Mouse (Mus musculus): ENCODE measurements around the gene Gstt3. TPM values are rescaled to one million over a fixed set of nuclear protein-coding genes. Genes with fewer than 3 reads are reported as not detected.

The Gstt3 gene
- 72.6 and 77.8 TPM in 2 replicates for polyA plus RNA-seq (2015; fragmentation: Nextera tagmentation; extraction: Ambion mirVana)

DNA sequence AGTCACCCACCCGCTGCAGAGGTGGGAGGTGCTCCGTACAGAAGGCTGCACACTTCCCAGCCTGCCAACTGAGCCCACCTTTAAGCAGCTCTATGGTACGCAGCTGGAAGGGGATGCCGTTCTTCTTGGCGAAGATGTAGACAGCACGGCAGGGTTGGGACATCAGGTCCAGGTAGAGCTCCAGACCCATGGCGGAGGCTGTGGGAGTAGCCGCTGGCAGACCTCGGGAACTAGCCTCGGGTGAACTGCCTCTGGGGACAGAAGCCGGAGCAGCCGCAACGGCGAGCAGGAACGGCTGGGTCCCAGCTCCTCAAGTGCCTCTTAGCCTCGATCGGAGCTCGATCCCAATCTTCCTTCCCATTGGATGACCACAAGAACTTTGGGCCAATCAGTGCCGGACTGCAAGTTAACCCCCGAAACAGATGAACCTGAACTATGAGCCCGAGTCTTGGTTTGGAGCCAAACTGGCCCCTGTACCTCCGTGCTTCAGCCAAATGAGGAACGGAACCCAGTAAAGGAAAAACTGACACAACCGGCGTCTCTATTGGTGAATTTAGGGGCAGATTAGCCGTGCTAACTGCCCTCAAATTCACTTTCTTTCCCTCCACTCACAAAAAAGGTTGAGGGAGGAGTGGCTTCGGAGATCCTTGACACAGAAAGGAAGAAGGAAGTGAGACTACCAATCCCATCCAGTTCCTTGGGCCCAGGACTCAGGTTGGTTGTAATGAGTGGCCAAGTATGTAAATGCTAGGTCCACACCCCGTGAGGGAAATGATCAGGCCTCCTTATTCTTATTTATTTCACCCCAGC lies at the start of gene Gstt3, which contains the start of gene Gm20441:
TSS of gene Gstt3 (minus strand) at position 646 of the 810 bp plus-strand sequence.
TSS of gene Gm20441 (minus strand) at position 186 of the 810 bp plus-strand sequence.
- H3K27me3 ChIP-seq (ENCODE audit: control insufficient read depth, insufficient read depth, low read length) = no peaks in the 10 kb centered on the region
- H3K27ac ChIP-seq (replicated peaks) = peak within 1 kb of the TSS; percentile 92
- peak; percentile 84 for DNase-seq (ENCODE audit: low spot score)
- H3K36me3 ChIP-seq (ENCODE audit: control insufficient read depth, insufficient read depth, low read length) = no peaks in the 10 kb centered on the region
- H3K4me1 ChIP-seq (replicated peaks; ENCODE audit: control insufficient read depth, insufficient read depth) = no peaks in the 10 kb centered on the region; the same call in 1 of the 2 replicates
- TF ChIP-seq CTCF (IDR thresholded peaks at IDR 0.05; ENCODE audit: low read depth) (no peak), EP300 (optimal IDR thresholded peaks at IDR 0.05) (no peak)
- H3K9me3 ChIP-seq (ENCODE audit: control insufficient read depth, low read length) = no peaks in the 10 kb centered on the region
- peak within 1 kb of the TSS; percentile 67 for H3K9ac ChIP-seq (ENCODE audit: low read length)
- peak within 1 kb of the TSS; percentile 57 for H3K4me3 ChIP-seq (ENCODE audit: low read depth, low read length)
- peak; percentile 94 for ATAC-seq (ENCODE audit: low FRiP score, low TSS enrichment)
- WGBS = 1% methylated on average over 28 of the region's 28 CpGs
- peak within 1 kb of the TSS; percentile 95 for H3K4me2 ChIP-seq (replicated peaks; ENCODE audit: low read depth)

DNA sequence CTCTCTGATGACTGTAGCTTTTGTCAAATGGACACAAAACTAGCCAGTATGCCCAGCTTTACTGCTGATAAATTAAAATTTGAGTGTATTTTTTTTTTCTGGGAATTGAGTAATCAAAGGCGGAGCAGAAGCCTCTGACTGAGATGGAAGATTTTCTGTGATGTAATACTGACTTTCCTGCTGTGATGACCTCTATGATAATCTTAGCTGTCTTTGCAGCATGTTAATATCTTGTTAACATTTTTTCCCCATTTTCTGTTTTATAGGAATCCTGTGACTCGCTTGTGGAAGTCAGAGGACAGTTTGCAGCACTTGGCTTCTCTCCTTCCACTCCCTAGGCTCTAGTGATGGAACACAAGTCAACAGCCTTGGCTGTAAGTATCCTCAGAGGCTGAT lies 49.1 kb upstream of the Gstt3 start:
- TF ChIP-seq EP300 (optimal IDR thresholded peaks at IDR 0.05) = no peak
- TF ChIP-seq CTCF (IDR thresholded peaks at IDR 0.05; ENCODE audit: low read depth) = no peak
- Histone ChIP-seq H3K9ac (ENCODE audit: low read length) (no peak overlapping the region), H3K4me1 (replicated peaks; ENCODE audit: control insufficient read depth, insufficient read depth) (peaks cover 2% of the 10 kb centered on the region; the same call in 1 of the 2 replicates), H3K36me3 (ENCODE audit: control insufficient read depth, insufficient read depth, low read length) (no peaks in the 10 kb centered on the region), H3K27ac (replicated peaks) (no peak overlapping the region), H3K9me3 (ENCODE audit: control insufficient read depth, low read length) (no peaks in the 10 kb centered on the region), H3K27me3 (ENCODE audit: control insufficient read depth, insufficient read depth, low read length) (no peaks in the 10 kb centered on the region), H3K4me3 (ENCODE audit: low read depth, low read length) (no peak overlapping the region), H3K4me2 (replicated peaks; ENCODE audit: low read depth) (no peak overlapping the region)
- 76% methylated on average over 2 of the region's 2 CpGs for WGBS
- DNase-seq (ENCODE audit: low spot score) (no peak), ATAC-seq (ENCODE audit: low FRiP score, low TSS enrichment) (no peak)

- Histone ChIP-seq H3K27me3 (ENCODE audit: control insufficient read depth, insufficient read depth, low read length) (no peaks in the 10 kb centered on the region), H3K4me3 (ENCODE audit: low read depth, low read length) (no peak overlapping the region), H3K4me2 (replicated peaks; ENCODE audit: low read depth) (no peak overlapping the region), H3K9ac (ENCODE audit: low read length) (no peak overlapping the region), H3K27ac (replicated peaks) (no peak overlapping the region), H3K4me1 (replicated peaks; ENCODE audit: control insufficient read depth, insufficient read depth) (peaks cover 2% of the 10 kb centered on the region; the same call in 1 of the 2 replicates), H3K9me3 (ENCODE audit: control insufficient read depth, low read length) (no peaks in the 10 kb centered on the region), H3K36me3 (ENCODE audit: control insufficient read depth, insufficient read depth, low read length) (no peaks in the 10 kb centered on the region)
- DNase-seq (ENCODE audit: low spot score) (no peak), ATAC-seq (ENCODE audit: low FRiP score, low TSS enrichment) (no peak)
- TF ChIP-seq CTCF (IDR thresholded peaks at IDR 0.05; ENCODE audit: low read depth) (no peak), EP300 (optimal IDR thresholded peaks at IDR 0.05) (no peak)
- 65% methylated on average over 2 of the region's 2 CpGs for WGBS
These were observed 48.5 kb upstream of the Gstt3 start for GRCm38 (mm10) chr10:75829529-75830274.

GRCm38 (mm10) chr10:75828500-75828931 lies 47.3 kb upstream of the Gstt3 start:
- Histone ChIP-seq H3K4me2 (replicated peaks; ENCODE audit: low read depth) (no peak overlapping the region), H3K9me3 (ENCODE audit: control insufficient read depth, low read length) (no peaks in the 10 kb centered on the region), H3K9ac (ENCODE audit: low read length) (no peak overlapping the region), H3K27me3 (ENCODE audit: control insufficient read depth, insufficient read depth, low read length) (no peaks in the 10 kb centered on the region), H3K4me3 (ENCODE audit: low read depth, low read length) (no peak overlapping the region), H3K36me3 (ENCODE audit: control insufficient read depth, insufficient read depth, low read length) (no peaks in the 10 kb centered on the region), H3K27ac (replicated peaks) (no peak overlapping the region), H3K4me1 (replicated peaks; ENCODE audit: control insufficient read depth, insufficient read depth) (0 out of 2 replicates have a peak, but pooled peaks cover 2% of the 10 kb centered on the region)
- TF ChIP-seq EP300 (optimal IDR thresholded peaks at IDR 0.05) (no peak), CTCF (IDR thresholded peaks at IDR 0.05; ENCODE audit: low read depth) (no peak)
- no peak for DNase-seq (ENCODE audit: low spot score)
- ATAC-seq (ENCODE audit: low FRiP score, low TSS enrichment) = no peak

DNA sequence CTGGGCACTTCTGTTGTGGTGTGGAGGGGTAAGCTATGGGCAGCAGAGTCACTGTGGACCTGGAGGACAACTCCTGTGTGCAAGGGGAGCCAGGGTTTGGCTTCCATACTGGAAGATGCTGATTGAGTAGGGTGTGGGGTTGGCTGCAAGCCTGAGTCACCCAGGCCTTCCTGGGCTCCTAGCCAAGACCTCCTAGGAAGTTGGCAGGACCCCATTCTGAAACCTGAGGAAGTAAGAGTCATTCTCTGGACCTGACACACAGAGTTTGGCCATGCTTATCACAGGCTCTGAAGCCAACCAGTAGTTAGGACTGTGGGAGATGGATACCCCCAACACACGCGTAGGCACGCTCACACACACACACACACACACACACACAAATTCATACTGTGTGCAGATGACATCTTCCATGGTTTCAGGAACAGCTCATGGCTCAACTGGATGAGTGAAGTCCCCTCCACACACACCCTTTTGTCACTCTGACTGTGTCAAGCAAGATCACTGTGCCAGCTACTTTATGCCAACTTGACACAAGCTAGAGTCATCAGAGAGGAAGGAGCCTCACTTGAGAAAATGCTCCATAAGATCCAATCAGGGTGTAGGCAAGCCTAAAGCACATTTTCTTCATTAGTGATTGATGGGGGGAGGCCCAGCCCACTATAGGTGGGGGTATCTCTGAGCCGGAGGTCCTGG lies 46.6 kb upstream of the Gstt3 start:
- TF ChIP-seq CTCF (IDR thresholded peaks at IDR 0.05; ENCODE audit: low read depth) = no peak
- no peak for TF ChIP-seq EP300 (optimal IDR thresholded peaks at IDR 0.05)
- H3K9me3 ChIP-seq (ENCODE audit: control insufficient read depth, low read length) = no peaks in the 10 kb centered on the region
- ATAC-seq (ENCODE audit: low FRiP score, low TSS enrichment) = peak; percentile 43
- H3K36me3 ChIP-seq (ENCODE audit: control insufficient read depth, insufficient read depth, low read length) = no peaks in the 10 kb centered on the region
- no peak overlapping the region for H3K9ac ChIP-seq (ENCODE audit: low read length)
- WGBS = 83% methylated on average over 4 of the region's 4 CpGs
- H3K4me3 ChIP-seq (ENCODE audit: low read depth, low read length) = no peak overlapping the region
- H3K27ac ChIP-seq (replicated peaks) = no peak overlapping the region
- 0 out of 2 replicates have a peak, but pooled peaks cover 2% of the 10 kb centered on the region for H3K4me1 ChIP-seq (replicated peaks; ENCODE audit: control insufficient read depth, insufficient read depth)
- H3K4me2 ChIP-seq (replicated peaks; ENCODE audit: low read depth) = no peak overlapping the region
- DNase-seq (ENCODE audit: low spot score) = peak; percentile 65
- no peaks in the 10 kb centered on the region for H3K27me3 ChIP-seq (ENCODE audit: control insufficient read depth, insufficient read depth, low read length)
